Mouse (Mus musculus): ENCODE data around the gene Gpr183.

The Gpr183 gene

DNA sequence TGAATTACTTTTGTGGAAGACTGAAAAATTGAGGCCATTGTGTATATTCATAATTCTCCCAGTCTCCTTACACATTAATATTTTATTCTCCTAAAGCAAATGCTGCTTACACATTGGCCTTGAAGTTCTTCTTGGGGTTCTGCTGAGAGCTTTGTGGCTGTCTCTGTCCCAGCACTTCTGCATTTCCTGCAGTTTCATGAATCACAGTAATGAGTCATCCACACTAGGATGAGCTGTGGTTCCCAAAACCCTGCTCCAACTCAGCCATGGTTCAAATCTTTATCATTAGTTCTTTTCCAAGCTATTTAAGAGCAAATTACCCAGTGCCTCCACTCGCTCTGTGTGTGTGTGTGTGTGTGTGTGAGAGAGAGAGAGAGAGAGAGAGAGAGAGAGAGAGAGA is 22.3 kb upstream of the Gpr183 start:
- no peak for DNase-seq

GRCm38 (mm10) chr14:121986028-121986427 is 21.0 kb upstream of the Gpr183 start:
- no peak for DNase-seq

GRCm38 (mm10) chr14:121985477-121985876 is 20.5 kb upstream of the Gpr183 start:
- no peak for DNase-seq

DNA sequence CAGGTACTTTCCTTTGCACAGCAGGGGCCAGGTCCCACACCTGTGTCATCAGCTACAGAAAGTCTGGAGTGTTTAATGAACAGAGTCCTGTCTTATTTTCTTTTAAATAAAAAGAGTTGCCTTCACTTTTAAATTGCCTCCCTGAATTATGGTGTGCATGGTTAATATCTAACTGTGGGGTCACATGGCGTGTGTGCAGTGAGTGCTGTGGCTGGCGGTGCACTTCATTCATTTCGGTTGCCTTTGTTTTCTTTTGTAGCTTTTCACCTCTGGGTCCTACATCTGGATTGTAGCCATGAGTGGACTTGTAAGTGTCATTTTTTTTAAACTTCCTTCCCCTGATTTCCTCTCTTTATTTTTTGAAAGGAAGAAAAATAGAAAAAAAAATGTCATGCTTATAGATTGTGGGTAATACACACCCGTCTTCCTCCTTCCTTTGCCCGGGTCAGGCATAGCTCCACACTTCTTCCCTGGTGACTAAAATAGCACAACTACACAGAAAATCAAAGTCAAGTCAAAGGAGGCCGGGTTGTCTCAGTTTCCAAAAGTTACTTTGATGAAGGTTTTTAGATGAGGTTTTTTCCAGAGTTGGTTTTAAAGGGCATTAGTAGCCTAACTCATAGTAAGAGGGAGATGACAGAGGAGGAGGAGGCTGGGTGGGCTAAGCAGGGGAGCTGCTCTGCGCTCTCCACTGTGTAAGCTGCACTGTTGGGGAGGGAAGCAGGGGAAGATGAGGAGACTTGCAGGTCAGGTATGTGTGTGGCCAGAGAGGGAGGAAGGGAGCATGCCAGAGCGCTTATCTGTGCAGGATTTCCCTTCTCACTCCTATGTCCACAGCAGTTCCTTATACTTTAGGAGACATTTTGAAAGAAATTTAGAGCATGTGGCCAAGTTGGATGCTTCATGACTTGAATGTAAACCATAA is 18.3 kb upstream of the Gpr183 start:
- DNase-seq, result no peak

GRCm38 (mm10) chr14:121981531-121981930 is 16.5 kb upstream of the Gpr183 start:
- no peak for DNase-seq

GRCm38 (mm10) chr14:121973114-121973513 is 8.1 kb upstream of the Gpr183 start:
- DNase-seq, result no peak

DNA sequence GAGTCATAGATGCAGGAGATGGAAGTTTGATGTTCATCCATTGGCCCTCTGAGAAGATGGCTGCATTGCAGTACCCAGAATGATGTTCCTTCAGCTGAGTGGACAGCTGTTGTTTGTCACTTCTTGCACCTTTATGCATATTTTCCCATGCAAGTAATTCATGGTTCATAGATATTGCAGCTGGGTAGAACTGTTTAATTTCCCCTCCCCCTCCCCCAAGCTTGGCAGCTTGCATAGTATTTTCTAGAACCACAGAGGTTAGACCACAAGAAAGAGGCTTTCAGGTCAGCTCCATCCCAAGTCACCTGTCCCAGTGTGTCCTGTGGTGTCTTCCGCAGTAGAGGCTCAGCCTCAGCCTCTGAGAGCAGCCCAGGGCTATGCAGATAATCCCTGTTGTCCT is 5.4 kb upstream of the Gpr183 start:
- DNase-seq, result no peak

- no peak for DNase-seq
Measured at GRCm38 (mm10) chr14:121967095-121967494, 2.1 kb upstream of the Gpr183 start.

- no peak for DNase-seq
Measured at GRCm38 (mm10) chr14:121965461-121965860, 466 bp upstream of the Gpr183 start.

DNA sequence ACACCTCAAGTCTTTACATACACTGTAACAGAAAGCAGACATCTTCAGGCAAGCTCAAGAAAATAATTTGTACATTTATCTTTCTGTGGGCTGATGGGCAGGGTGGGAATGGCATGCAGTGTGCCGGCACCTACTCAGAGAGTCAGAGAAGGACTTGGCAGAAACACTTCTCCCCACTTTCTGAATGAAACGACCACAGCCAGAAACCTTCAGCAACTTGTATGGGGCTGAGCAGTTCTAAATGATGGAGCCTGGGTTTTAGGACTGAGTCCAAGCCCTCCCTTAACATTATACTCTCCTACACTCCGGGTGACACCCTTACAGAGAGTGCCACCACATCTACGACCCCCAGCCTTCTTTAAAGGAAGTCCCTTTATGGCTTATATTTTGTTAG is 1.1 kb downstream of the Gpr183 start:
- no peak for DNase-seq

- no peak for DNase-seq
Measured at GRCm38 (mm10) chr14:121963251-121963941, 1.6 kb downstream of the Gpr183 start.

GRCm38 (mm10) chr14:121962128-121962890 is 2.7 kb downstream of the Gpr183 start:
- DNase-seq, result no peak

GRCm38 (mm10) chr14:121961496-121962127 is 3.4 kb downstream of the Gpr183 start:
- DNase-seq, result no peak

GRCm38 (mm10) chr14:121960997-121961396 is 4.0 kb downstream of the Gpr183 start:
- no peak for DNase-seq

GRCm38 (mm10) chr14:121960531-121960930 is 4.5 kb downstream of the Gpr183 start:
- no peak for DNase-seq

DNA sequence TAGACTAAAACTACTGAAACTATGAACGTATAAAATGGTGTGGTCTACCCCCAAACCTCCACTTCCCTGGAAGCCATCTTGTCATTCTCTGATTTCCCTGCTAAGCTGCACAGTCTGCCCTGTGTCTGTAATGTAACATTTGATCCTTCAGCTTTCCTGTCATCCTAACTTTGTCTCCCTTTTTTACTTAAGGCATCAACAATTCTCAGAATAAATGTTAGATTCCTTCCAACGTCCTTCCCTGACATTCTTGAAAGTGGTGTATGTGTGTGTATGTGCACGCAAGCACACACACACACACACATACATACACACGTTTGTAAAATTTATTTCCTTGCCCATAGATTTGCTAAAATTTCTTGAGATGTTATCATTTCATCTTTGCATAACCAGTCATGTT is 5.0 kb downstream of the Gpr183 start:
- no peak for DNase-seq

DNA sequence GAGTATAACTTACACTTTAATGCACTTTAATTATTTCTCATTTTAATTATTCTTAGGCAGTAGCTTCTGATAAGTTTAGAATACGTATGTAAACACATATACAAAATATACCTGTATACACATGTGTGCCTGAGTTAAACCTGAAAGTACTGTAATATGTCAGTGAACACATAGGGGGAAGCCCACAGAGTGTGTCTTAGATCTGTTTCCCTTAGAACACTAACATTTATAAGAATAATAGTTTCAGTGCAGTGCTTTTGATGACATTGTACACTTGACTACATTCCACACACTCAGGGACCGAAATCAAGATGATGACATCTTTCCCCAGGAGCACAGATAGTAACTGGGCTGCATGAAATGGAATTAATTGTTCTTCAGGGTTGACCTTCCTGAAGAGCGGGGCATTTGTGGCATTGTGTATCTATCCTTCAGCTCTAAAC is 5.4 kb downstream of the Gpr183 start:
- DNase-seq, result no peak

DNA sequence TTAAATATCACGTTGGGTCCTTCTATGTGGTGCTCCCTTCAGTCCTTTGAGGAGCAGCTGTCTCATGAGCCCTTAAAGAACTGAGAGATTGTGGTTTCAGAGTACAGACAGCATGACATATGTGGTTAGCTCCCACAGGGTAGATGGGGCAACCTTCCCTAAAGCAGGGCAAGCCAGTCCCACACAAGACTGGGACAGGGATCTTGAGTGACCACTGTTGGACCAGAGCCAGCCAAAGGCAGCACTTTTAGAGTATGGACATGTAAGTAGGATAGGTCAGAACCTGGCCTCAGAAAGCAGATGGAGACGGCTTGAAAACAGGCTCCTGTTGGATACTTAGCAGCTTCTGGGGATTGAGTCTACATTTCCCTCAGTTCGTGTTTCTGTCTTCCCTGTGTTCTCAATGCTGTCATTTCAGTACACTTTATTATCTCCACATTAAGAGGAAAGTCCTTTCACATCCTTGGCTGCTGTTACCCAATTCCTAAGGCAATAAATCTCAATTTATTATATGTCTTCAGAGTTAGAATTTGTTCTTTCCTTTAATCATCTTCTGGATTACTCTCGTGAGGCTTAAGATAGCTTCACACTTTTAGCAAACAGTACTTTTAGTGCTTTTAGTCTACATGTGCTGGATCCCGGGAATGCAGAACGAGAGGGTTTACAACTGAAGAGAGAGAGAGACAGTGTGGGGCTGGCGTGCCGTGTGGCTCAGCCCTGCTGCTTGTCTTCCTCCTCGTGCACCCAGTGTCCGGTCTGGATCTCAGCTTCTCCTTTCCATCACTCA is 6.1 kb downstream of the Gpr183 start:
- no peak for DNase-seq

DNA sequence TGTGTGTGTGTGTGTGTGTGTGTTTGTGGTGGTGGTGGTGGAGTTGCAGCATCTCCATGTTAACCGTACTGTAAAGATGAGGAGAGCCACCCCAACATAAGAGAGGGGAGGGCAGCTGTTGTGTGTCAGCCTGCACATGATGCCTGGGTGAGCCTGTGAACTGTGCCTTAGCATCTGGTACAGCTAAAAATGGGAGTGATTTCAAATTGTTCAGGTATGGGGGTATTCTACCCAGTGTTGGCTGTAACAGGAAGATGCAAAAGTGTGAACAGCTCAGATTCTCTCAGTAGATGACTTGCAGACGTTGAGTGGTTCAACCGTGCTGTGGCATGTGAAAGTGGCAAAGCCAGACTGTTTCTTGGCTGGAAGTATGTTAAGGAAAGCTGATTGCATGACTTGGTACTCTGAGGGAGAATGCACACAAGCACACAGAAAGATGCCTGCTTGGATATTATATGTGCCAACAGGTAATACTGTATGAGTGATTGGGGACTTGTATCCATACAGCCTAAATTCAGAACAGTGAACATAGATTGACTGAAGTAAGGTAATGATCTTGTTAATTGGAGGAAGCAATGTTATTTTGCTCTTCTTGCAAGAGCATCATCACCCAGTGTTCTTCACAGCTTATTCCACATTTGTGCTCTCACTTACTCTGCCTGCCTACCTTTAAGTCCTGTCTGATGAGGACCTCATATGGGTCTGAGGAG is 6.8 kb downstream of the Gpr183 start:
- no peak for DNase-seq

DNA sequence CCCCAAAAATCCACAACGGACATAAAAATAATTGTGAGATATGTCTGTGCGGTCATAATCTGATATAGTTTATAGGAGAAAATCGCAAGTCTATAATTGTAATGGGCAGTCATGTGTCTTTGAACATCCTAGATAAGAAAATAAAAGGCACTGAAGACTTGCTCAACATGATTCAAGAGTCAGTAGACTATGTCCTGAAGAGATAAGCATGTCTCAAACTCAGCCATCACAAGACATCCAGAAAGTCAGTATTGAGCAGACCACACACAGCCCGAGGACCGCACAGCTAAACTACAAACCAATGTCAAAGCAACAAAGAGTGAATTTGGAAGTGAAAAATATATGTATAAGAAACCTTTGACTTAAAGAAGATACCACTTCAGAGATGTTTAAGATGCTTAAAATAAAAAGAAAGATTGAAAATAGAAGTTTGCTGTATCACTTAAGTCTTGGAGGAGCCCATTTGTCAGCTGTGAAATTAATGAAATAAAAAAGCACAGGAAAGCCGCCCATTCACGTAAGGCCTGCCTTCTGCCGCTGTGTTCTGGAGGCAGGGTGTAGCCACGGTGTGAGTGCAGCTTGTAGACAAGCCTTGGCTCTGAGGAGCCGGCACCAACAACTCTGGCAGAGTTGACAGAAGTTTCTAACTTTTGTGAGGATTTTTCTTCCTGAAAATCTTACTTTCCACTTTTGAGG is 7.7 kb downstream of the Gpr183 start:
- no peak for DNase-seq

DNA sequence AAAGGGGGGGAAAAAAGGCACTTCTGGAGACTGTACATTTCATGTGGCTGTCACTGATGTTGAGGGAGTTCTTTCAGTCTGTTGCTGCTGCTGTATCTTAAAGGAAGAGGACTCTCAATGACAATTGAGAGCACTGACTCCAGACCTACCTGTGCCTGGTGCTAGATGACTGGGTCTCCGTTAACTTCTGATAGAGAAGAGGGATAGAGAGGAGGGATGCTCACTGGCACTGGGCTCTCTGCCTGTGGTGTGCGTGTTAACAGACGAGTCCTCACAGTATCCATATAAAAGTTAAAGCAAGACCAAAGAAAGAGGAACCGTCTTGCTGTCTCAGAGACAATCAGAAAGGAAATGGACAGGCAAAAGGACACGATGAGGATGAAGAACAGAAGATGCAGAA is 8.7 kb downstream of the Gpr183 start:
- no peak for DNase-seq

Measured in kidney, adult 18-20 months (tissue).